Comparison of ENCODE assay signal across 8 mouse cellular contexts in genomic region chr4:104665553-104665952, GRCm38 (mm10).
DNase-seq lines count a peak whose midpoint lies in the region; ATAC-seq lines count a peak whose summit lies in the region.

No protein-coding gene starts in this region.

- H3K9me3 ChIP-seq in kidney, embryonic 14.5 days (ENCODE audit: control insufficient read depth, low read length), result no peaks in the 10 kb centered on the region

- ATAC-seq in kidney, embryonic 14.5 days (ENCODE audit: low FRiP score, low TSS enrichment), result no peak
- ATAC-seq in monocyte, adult 5-6 weeks (replicated peaks; ENCODE audit: insufficient number of reproducible peaks, low FRiP score, low TSS enrichment, poor library complexity, severe bottlenecking), result no peak

- no peak overlapping the region for H3K4me3 ChIP-seq in kidney, embryonic 14.5 days (ENCODE audit: low read length)

- no peak overlapping the region for H3K27ac ChIP-seq in kidney, embryonic 14.5 days (ENCODE audit: low read depth, low read length)

- no peak overlapping the region for H3K9ac ChIP-seq in kidney, embryonic 14.5 days (ENCODE audit: low read depth, low read length)

- no peak overlapping the region for H3K4me2 ChIP-seq in kidney, embryonic 14.5 days (replicated peaks; ENCODE audit: low read depth, low read length)

- no peaks in the 10 kb centered on the region for H3K27me3 ChIP-seq in kidney, embryonic 14.5 days (ENCODE audit: control insufficient read depth, insufficient read depth, low read length)

- H3K36me3 ChIP-seq in kidney, embryonic 14.5 days (ENCODE audit: control insufficient read depth, insufficient read depth, low read length), result no peaks in the 10 kb centered on the region

- DNase-seq in kidney, adult 18-20 months, result peak; percentile 69
- DNase-seq in ES-CJ7 (ENCODE audit: low read depth, low spot score), result peak; percentile 50
- peak; percentile 66 to 83 for DNase-seq in adrenal gland, postnatal 36 days
- peak; percentile 48 for DNase-seq in forelimb bud, embryonic 11.5 days (ENCODE audit: low read depth, low spot score)
- peak; percentile 48 for DNase-seq in layer of hippocampus, adult 9-11 months
- peak; percentile 70 for DNase-seq in retina, postnatal 1 day

- H3K4me1 ChIP-seq in kidney, embryonic 14.5 days (ENCODE audit: control insufficient read depth, insufficient read depth, low read length), result no peaks in the 10 kb centered on the region
